Mouse (Mus musculus): Measurements from ENCODE around the gene Pbp2.

Gene Pbp2

GRCm38 (mm10) chr6:135310305-135310704 lies at the start of gene Pbp2:
Gene Pbp2 (minus strand): TSS chr6:135310405.
- no peak for DNase-seq

GRCm38 (mm10) chr6:135354953-135355352 lies 44.7 kb upstream of the Pbp2 start:
- no peak for DNase-seq

- no peak for DNase-seq
Measured at GRCm38 (mm10) chr6:135352537-135352936, 42.3 kb upstream of the Pbp2 start.

- peak; percentile 42 to 52 for DNase-seq
Measured at GRCm38 (mm10) chr6:135351638-135352302, 41.6 kb upstream of the Pbp2 start.

GRCm38 (mm10) chr6:135341076-135341378 lies 30.8 kb upstream of the Pbp2 start:
- no peak for DNase-seq

GRCm38 (mm10) chr6:135340355-135341075 lies 30.3 kb upstream of the Pbp2 start:
- DNase-seq, result peak in 1 of 2 experiments; percentile 8

GRCm38 (mm10) chr6:135336376-135336775 lies 26.2 kb upstream of the Pbp2 start:
- peak in 1 of 2 experiments; percentile 12 for DNase-seq

GRCm38 (mm10) chr6:135333994-135334651 lies 23.9 kb upstream of the Pbp2 start:
- peak; percentile 24 to 30 for DNase-seq

GRCm38 (mm10) chr6:135332737-135333281 lies 22.6 kb upstream of the Pbp2 start:
- DNase-seq, result peak in 1 of 2 experiments; percentile 29

- no peak for DNase-seq
Measured at GRCm38 (mm10) chr6:135331916-135332315, 21.7 kb upstream of the Pbp2 start.

- no peak for DNase-seq
Measured at GRCm38 (mm10) chr6:135326847-135327246, 16.6 kb upstream of the Pbp2 start.

GRCm38 (mm10) chr6:135324686-135325300 lies 14.6 kb upstream of the Pbp2 start:
- DNase-seq, result no peak

- DNase-seq, result no peak
Measured at GRCm38 (mm10) chr6:135324111-135324510, 13.9 kb upstream of the Pbp2 start.

- DNase-seq, result peak; percentile 56 to 65
Measured at GRCm38 (mm10) chr6:135323311-135323982, 13.2 kb upstream of the Pbp2 start.

GRCm38 (mm10) chr6:135322749-135323148 lies 12.5 kb upstream of the Pbp2 start:
- DNase-seq, result no peak

- no peak for DNase-seq
Measured at GRCm38 (mm10) chr6:135319431-135319933, 9.3 kb upstream of the Pbp2 start.

- no peak for DNase-seq
Measured at GRCm38 (mm10) chr6:135316141-135316540, 5.9 kb upstream of the Pbp2 start.

GRCm38 (mm10) chr6:135313981-135314380 lies 3.8 kb upstream of the Pbp2 start:
- DNase-seq, result no peak

GRCm38 (mm10) chr6:135312038-135312437 lies 1.8 kb upstream of the Pbp2 start:
- no peak for DNase-seq

GRCm38 (mm10) chr6:135304576-135305260 lies 5.5 kb downstream of the Pbp2 start:
- DNase-seq, result no peak

GRCm38 (mm10) chr6:135302421-135303125 lies 7.6 kb downstream of the Pbp2 start:
- DNase-seq, result no peak

All from cerebellum, postnatal 14 days (tissue).